Mouse (Mus musculus) CH12.LX (cell line): ENCODE data around the gene Klhl35. TPM values are rescaled to one million over a fixed set of nuclear protein-coding genes. Genes with fewer than 3 reads are reported as not detected.
A peak's percentile ranks its signal among the peaks of the same experiment; 100 is the strongest.

Experiments
- DNase-seq: peaks from one replicate; pipeline ENCODE4 v3.0.0-alpha.2; 2013; ENCODE audit errors: extremely low read depth
- H3K27ac ChIP-seq: 2 replicates; pipeline ENCODE4 v1.5.1; 2012; ENCODE audit warnings: low read depth, mild to moderate bottlenecking, control low read depth, moderate library complexity; ENCODE audit not compliant: insufficient read depth
- H3K27me3 ChIP-seq: replicated peaks from 2 replicates; pipeline ENCODE3; 2012; ENCODE audit warnings: inconsistent platforms
- H3K36me3 ChIP-seq, 2 experiments: replicated peaks in 1 of 2; 2 replicates each; pipeline versions ENCODE3 to v1.6.1; 2012; ENCODE audit warnings: inconsistent platforms in 1 of 2, low read length in 1 of 2, mild to moderate bottlenecking in 1 of 2, mixed read lengths in 1 of 2, moderate library complexity in 1 of 2; ENCODE audit not compliant: control insufficient read depth in 1 of 2, insufficient read depth in 1 of 2
- H3K4me1 ChIP-seq, 2 experiments: 2 replicates each; pipeline ENCODE4 v1.6.1; 2012; ENCODE audit warnings: inconsistent platforms in 1 of 2, moderate library complexity in 1 of 2; ENCODE audit not compliant: insufficient read depth in 2 of 2, control insufficient read depth in 1 of 2
- H3K4me2 ChIP-seq: 2 replicates; pipeline ENCODE4 v1.6.1; 2012; ENCODE audit warnings: low read depth, mild to moderate bottlenecking, control low read depth; ENCODE audit not compliant: poor library complexity, insufficient read depth, severe bottlenecking
- H3K4me3 ChIP-seq, 3 experiments: fragments of 150-350 bp in 1 of 3; sonication (generic) in 1 of 3; replicated peaks in 1 of 3; 2 replicates each; pipeline versions ENCODE3 to v1.5.1; 2011 to 2012; ENCODE audit warnings: low read depth in 2 of 3, low read length in 2 of 3, mild to moderate bottlenecking in 2 of 3, moderate library complexity in 2 of 3, control low read depth in 1 of 3, improper control_type of control experiment in 1 of 3, inconsistent platforms in 1 of 3, mixed read lengths in 1 of 3; ENCODE audit not compliant: poor library complexity in 1 of 3
- H3K79me2 ChIP-seq: replicated peaks from 2 replicates; pipeline ENCODE4 v1.6.1; 2012; ENCODE audit warnings: mild to moderate bottlenecking, moderate library complexity; ENCODE audit not compliant: control insufficient read depth, poor library complexity, insufficient read depth, severe bottlenecking; ENCODE audit errors: extremely low read depth
- H3K9ac ChIP-seq: 2 replicates; pipeline ENCODE4 v1.6.1; 2012; ENCODE audit warnings: low read depth, mild to moderate bottlenecking, control low read depth, moderate library complexity; ENCODE audit not compliant: insufficient read depth
- H3K9me3 ChIP-seq: replicated peaks from 2 replicates; pipeline ENCODE3; 2012; ENCODE audit warnings: low read length, inconsistent platforms, mixed read lengths
- BHLHE40 ChIP-seq: IDR thresholded peaks from 2 replicates; pipeline ENCODE4 v1.6.1; 2011; ENCODE audit warnings: mild to moderate bottlenecking, low read depth, low read length, improper control_type of control experiment
- CHD1 ChIP-seq: IDR thresholded peaks from 2 replicates; pipeline ENCODE4 v1.6.1; 2012; ENCODE audit warnings: low read depth, low read length, improper control_type of control experiment, inconsistent platforms
- CTCF ChIP-seq, 2 experiments: IDR thresholded peaks in 1 of 2; conservative IDR thresholded peaks in 1 of 2; 2 replicates each; pipeline ENCODE4 v1.5.1; 2011 to 2012; ENCODE audit warnings: low read depth in 2 of 2, low read length in 2 of 2, improper control_type of control experiment in 1 of 2, inconsistent platforms in 1 of 2, mild to moderate bottlenecking in 1 of 2, moderate library complexity in 1 of 2
- E2F4 ChIP-seq: IDR thresholded peaks from 2 replicates; pipeline ENCODE4 v1.6.1; 2011; ENCODE audit warnings: low read depth, low read length, improper control_type of control experiment; ENCODE audit not compliant: insufficient replicate concordance
- ELF1 ChIP-seq: IDR thresholded peaks from 2 replicates; pipeline ENCODE4 v1.6.1; 2014; ENCODE audit warnings: low read depth, mild to moderate bottlenecking, inconsistent platforms, low read length, improper control_type of control experiment
- ETS1 ChIP-seq: conservative IDR thresholded peaks from 2 replicates; pipeline ENCODE4 v1.6.1; 2012; ENCODE audit warnings: low read depth, mild to moderate bottlenecking, inconsistent platforms, low read length, improper control_type of control experiment, moderate library complexity
- HCFC1 ChIP-seq: IDR thresholded peaks from 2 replicates; pipeline ENCODE4 v1.6.1; 2012; ENCODE audit warnings: low read depth, mild to moderate bottlenecking, inconsistent platforms, low read length, improper control_type of control experiment
- IRF4 ChIP-seq: IDR thresholded peaks from 2 replicates; pipeline ENCODE4 v1.6.1; 2014; ENCODE audit warnings: low read depth, mild to moderate bottlenecking, inconsistent platforms, low read length, improper control_type of control experiment
- JUN ChIP-seq: IDR thresholded peaks from 2 replicates; pipeline ENCODE4 v1.6.1; 2011; ENCODE audit warnings: low read depth, mild to moderate bottlenecking, low read length, improper control_type of control experiment, moderate library complexity; ENCODE audit not compliant: insufficient read depth
- MAFK ChIP-seq: IDR thresholded peaks from 2 replicates; pipeline ENCODE4 v1.6.1; 2011; ENCODE audit warnings: low read length, improper control_type of control experiment; ENCODE audit not compliant: insufficient replicate concordance
- MAX ChIP-seq: IDR thresholded peaks from 2 replicates; pipeline ENCODE4 v1.6.1; 2011; ENCODE audit warnings: low read length, improper control_type of control experiment
- MAZ ChIP-seq: IDR thresholded peaks from 2 replicates; pipeline ENCODE4 v1.6.1; 2012; ENCODE audit warnings: low read depth, mild to moderate bottlenecking, inconsistent platforms, low read length, improper control_type of control experiment, moderate library complexity
- MEF2A ChIP-seq: IDR thresholded peaks from 2 replicates; pipeline ENCODE4 v1.6.1; 2014; ENCODE audit warnings: low read depth, mild to moderate bottlenecking, inconsistent platforms, low read length, improper control_type of control experiment, borderline replicate concordance
- MXI1 ChIP-seq: IDR thresholded peaks from 2 replicates; pipeline ENCODE4 v1.6.1; 2011; ENCODE audit warnings: mild to moderate bottlenecking, low read depth, low read length, improper control_type of control experiment
- MYC ChIP-seq: IDR thresholded peaks from 2 replicates; pipeline ENCODE4 v1.6.1; 2011; ENCODE audit warnings: low read depth, mild to moderate bottlenecking, improper control_type of control experiment, low read length
- NELFE ChIP-seq: IDR thresholded peaks from 2 replicates; pipeline ENCODE4 v1.6.1; 2011; ENCODE audit warnings: low read depth, low read length, improper control_type of control experiment
- NRF1 ChIP-seq: IDR thresholded peaks from 2 replicates; pipeline ENCODE4 v1.6.1; 2014; ENCODE audit warnings: low read depth, mild to moderate bottlenecking, inconsistent platforms, low read length, improper control_type of control experiment, moderate library complexity
- POLR2AphosphoS2 ChIP-seq: IDR thresholded peaks from 2 replicates; pipeline ENCODE4 v1.6.1; 2011; ENCODE audit warnings: low read depth, low read length, improper control_type of control experiment
- RAD21 ChIP-seq: IDR thresholded peaks from 2 replicates; pipeline ENCODE4 v1.6.1; 2011; ENCODE audit warnings: low read depth, mild to moderate bottlenecking, low read length, improper control_type of control experiment, moderate library complexity
- SIN3A ChIP-seq: IDR thresholded peaks from 2 replicates; pipeline ENCODE4 v1.6.1; 2012; ENCODE audit warnings: low read length, improper control_type of control experiment, inconsistent platforms
- SMC3 ChIP-seq: IDR thresholded peaks from 2 replicates; pipeline ENCODE4 v1.6.1; 2011; ENCODE audit warnings: low read depth, low read length, improper control_type of control experiment
- TBP ChIP-seq: conservative IDR thresholded peaks from 2 replicates; pipeline ENCODE4 v1.6.1; 2011; ENCODE audit warnings: low read depth, low read length, improper control_type of control experiment
- UBTF ChIP-seq: IDR thresholded peaks from 2 replicates; pipeline ENCODE4 v1.6.1; 2012; ENCODE audit warnings: low read depth, mild to moderate bottlenecking, inconsistent platforms, low read length, improper control_type of control experiment, moderate library complexity
- USF1 ChIP-seq: IDR thresholded peaks from 2 replicates; pipeline ENCODE4 v1.6.1; 2014; ENCODE audit warnings: low read depth, mild to moderate bottlenecking, inconsistent platforms, low read length, improper control_type of control experiment
- ZC3H11A ChIP-seq: IDR thresholded peaks from 2 replicates; pipeline ENCODE4 v1.6.1; 2012; ENCODE audit warnings: low read depth, mild to moderate bottlenecking, inconsistent platforms, low read length, improper control_type of control experiment
- ZKSCAN1 ChIP-seq: IDR thresholded peaks from 2 replicates; pipeline ENCODE4 v1.6.1; 2012; ENCODE audit warnings: low read depth, inconsistent platforms, low read length, improper control_type of control experiment, borderline replicate concordance
- dilution Hi-C: fragments of 300-500 bp; cut with MboI; formaldehyde crosslinking; loops from 2 replicates; pipeline ENCODE4 v1.14.3; 2020; ENCODE audit warnings: low sequenced_read_pairs; ENCODE audit not compliant: extremely low pct_unique_long_range_greater_than_20kb, extremely low pct_ligation_motif_present
- in situ Hi-C: fragments of 300-500 bp; cut with MboI; formaldehyde crosslinking; loops from 3 replicates; pipeline ENCODE4 v1.14.3; 2019; ENCODE audit warnings: low sequenced_read_pairs, low pct_ligation_motif_present, low pct_unique_long_range_greater_than_20kb, mixed read lengths
- polyA plus RNA-seq: library from polyadenylated mRNA; unstranded; fragments of >175 nt; gene quantifications from 2 replicates; pipeline ENCODE4 v1.2.1, GENCODE M21; 2012; ENCODE audit warnings: low read depth; ENCODE audit not compliant: insufficient read length
- total RNA-seq, 2 experiments: library from RNA; depleted of rRNA; stranded (reverse); fragments of 300-350 nt in 1 of 2; fragments of >200 nt in 1 of 2; gene quantifications; 2 replicates each; pipeline ENCODE4 v1.2.3; 2012 to 2014

Klhl35 gene
- total and polyA plus RNA-seq, 3 experiments, result not detected

- in situ Hi-C loops, result no loop called here
- Histone ChIP-seq H3K9ac (no peak overlapping the region), H3K4me2 (no peak overlapping the region), H3K4me1 (no peaks in the 10 kb centered on the region)
- TF ChIP-seq IRF4 (no peak), MXI1 (no peak), UBTF (no peak), NRF1 (no peak), ZKSCAN1 (no peak), JUN (no peak), TBP (no peak), MAFK (no peak), MAX (no peak), ETS1 (no peak), POLR2AphosphoS2 (no peak), MAZ (no peak), MYC (no peak), SIN3A (no peak), MEF2A (no peak), CTCF (conservative IDR thresholded peaks at IDR 0.05 in 1 of 2, IDR thresholded peaks at IDR 0.05 in 1 of 2; ENCODE audit: low read depth in 2 of 2, low read length in 2 of 2) (no peak), RAD21 (no peak), NELFE (no peak), HCFC1 (no peak), USF1 (no peak)
- TF ChIP-seq, all 38 proteins: peak for 0
- Histone ChIP-seq H3K27me3 (no peaks in the 10 kb centered on the region), H3K9me3 (no peaks in the 10 kb centered on the region), H3K4me3 (no peak overlapping the region), H3K27ac (no peak overlapping the region), H3K79me2 (no peaks in the 10 kb centered on the region), H3K36me3 (no peaks in the 10 kb centered on the region)
- dilution Hi-C loops, result no loop called here
- no peak for DNase-seq
Measured at GRCm38 (mm10) chr7:99499128-99499527, 33.3 kb downstream of the Klhl35 start.

GRCm38 (mm10) chr7:99500201-99500600, 34.4 kb downstream of the Klhl35 start:
- Histone ChIP-seq H3K9ac (no peak overlapping the region), H3K36me3 (no peaks in the 10 kb centered on the region), H3K79me2 (no peaks in the 10 kb centered on the region)
- TF ChIP-seq SMC3, result peak; percentile 98
- 0 out of 2 replicates have a peak, but pooled peaks have one; percentile 14 for TF ChIP-seq BHLHE40
- peak; percentile 63 to 98 for TF ChIP-seq CTCF (conservative IDR thresholded peaks at IDR 0.05 in 1 of 2, IDR thresholded peaks at IDR 0.05 in 1 of 2; ENCODE audit: low read depth in 2 of 2, low read length in 2 of 2)
- peak; percentile 69 for TF ChIP-seq IRF4
- TF ChIP-seq CHD1, result no peak
- 0 out of 2 replicates have a peak, but pooled peaks have one; percentile 22 for TF ChIP-seq ELF1
- TF ChIP-seq RAD21, result peak; percentile 98
- TF ChIP-seq MAX, result 0 out of 2 replicates have a peak, but pooled peaks have one; percentile 29
- peak; percentile 87 for TF ChIP-seq ZC3H11A
- TF ChIP-seq NELFE, result peak; percentile 59; the same call in 1 of the 2 replicates
- TF ChIP-seq E2F4, result no peak
- TF ChIP-seq, all 38 proteins: peak for 9
- Histone ChIP-seq H3K27me3 (no peaks in the 10 kb centered on the region), H3K4me2 (no peak overlapping the region), H3K9me3 (no peaks in the 10 kb centered on the region), H3K4me1 (no peaks in the 10 kb centered on the region), H3K27ac (no peak overlapping the region), H3K4me3 (no peak overlapping the region)
- in situ Hi-C loops, result loop anchor here (5.0 kb wide), 1 partner anchor 57 kb away; no protein-coding TSS in a partner anchor
- dilution Hi-C loops, result no loop called here
- DNase-seq, result peak; percentile 74
